Mouse (Mus musculus): ENCODE measurements around the gene Mpzl1.
"Not testable (repeated sequence)": the region's sequence is repeated elsewhere in the genome, so short reads cannot be mapped to it uniquely, and the experiment has no call there.

Mpzl1 gene

DNA sequence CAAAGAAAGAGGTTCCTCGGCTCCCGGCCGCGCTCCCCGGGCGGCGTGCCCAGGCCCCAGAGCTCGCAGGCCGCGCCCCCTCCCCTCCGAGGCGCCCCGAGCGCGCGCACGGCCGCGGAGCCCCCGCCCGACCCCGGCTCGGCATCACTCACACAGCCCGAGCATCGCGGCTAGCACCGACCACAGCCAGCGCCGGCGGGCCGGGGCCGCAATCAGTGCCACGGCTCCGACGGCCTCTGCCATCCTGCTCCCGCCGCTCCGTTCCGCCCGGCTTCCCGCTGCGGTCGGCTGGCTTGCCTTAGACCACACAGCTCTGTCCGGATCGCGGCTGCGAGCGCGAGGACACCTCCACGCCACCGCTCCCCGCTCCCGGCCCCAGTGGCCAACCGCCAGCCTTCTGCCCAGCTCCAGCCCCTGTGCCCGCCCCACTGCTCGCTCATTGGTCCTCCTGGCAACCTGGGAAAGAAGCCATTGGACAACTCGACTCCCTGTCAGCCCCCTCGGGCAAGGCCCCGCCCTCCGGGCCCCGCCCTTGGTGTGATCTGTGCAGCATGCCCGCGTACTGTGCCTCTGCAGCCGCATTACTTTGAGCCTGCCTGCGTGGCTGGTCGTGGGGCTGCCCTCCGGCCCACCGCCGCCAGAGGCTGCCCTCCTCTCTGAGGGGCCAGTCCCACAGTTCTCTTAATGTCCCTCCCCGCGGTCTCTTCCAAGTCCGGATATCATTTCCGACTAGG lies at the start of gene Mpzl1:
Gene Mpzl1 (minus strand): TSS at position 388 of the 734 bp plus-strand sequence.
- peak; percentile 97 for DNase-seq (ENCODE audit: low spot score)

GRCm38 (mm10) chr1:165682056-165682853 lies 47.9 kb upstream of the Mpzl1 start:
- DNase-seq (ENCODE audit: low spot score) = no peak

DNA sequence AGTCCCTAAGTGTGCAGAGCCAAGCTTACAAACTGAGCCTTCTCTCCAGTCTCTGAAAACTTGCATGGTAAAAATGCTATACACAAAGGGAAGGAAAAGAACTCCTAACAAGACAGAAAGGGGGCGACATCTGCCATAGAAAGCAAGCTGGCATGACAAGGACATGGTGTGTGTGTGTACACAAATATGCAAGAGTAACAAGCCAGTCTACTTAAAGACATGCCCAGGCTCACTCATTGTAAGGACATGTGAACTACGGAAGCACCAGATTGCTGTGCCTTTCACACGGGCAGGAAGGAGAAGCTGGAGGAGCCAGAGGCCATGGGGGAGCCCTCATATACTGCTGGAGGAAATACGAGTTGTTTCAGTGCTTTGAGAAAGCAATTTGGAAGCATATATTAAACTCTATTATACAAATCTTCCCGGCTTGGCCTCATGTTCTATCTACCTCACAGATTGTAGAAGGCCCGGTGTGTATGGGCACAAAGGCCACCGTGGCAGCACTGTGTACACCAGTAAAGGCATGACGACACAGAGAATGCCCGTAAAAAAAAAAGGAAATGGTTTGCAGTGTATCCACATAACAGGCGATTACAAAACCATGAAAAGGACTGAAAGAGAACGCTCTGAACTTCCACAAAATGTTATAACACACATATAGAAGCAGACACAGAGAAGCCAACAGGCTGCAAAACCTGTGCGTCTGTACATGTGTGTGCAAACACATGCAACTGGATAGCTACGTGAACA lies 46.9 kb upstream of the Mpzl1 start:
- DNase-seq (ENCODE audit: low spot score) = no peak

- DNase-seq (ENCODE audit: low spot score) = not testable (repeated sequence)
Measured at GRCm38 (mm10) chr1:165680086-165680485, 45.7 kb upstream of the Mpzl1 start.

GRCm38 (mm10) chr1:165679618-165679997 lies 45.3 kb upstream of the Mpzl1 start:
- no peak for DNase-seq (ENCODE audit: low spot score)

DNA sequence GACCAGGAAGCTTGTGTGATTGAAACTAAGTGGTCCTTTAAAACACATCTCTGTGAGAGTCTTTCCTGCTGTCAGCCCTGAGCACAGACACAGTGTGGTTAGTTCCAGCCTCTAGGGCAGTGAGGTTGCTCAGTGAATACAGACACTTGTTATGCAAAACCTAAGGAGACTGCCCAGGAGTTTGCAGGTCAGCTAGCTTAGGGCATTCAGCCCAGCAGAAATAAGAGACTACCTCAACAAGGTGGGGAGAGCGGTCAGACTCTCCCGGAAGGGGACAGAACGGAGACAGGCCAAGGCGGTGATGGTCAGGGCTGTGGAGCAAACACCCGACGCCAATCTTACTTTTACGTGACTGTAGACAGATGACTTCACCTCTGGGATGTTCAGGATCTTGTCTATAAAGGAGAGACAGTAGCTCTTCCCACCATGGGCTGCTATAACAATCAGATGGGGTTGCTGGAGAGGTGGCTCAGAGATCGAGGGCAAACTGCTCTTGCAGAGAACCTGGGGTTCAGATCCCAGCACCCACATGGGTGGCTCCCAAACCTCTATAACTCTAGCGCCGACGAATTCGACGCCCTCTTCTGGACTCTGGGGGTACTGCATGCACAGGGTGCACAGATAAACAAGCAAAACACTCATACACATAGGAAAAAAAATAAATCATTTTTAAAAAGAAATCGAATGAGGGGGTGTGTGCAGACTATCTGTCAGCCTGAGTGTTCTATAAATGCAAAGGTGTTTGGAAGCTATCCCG lies 44.7 kb upstream of the Mpzl1 start:
- DNase-seq (ENCODE audit: low spot score) = no peak

DNA sequence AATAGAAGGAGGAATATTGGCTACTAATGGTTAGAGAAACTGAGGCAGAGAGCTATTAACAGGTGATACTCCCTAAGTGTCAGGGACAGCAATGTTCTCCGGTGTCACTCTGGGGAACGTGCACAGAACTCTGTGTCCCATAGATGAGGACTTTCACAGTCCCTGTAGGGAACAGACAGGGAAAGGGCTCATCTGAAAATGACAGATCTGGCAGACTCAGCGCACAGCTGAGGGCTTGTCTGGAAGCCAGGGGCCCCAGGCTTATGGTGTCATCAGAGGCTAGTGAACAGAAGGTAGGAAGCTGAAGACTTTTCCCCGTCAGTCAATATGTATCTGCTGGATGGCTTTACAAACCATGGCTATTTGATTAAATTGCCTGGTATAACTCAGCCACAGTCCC lies 43.2 kb upstream of the Mpzl1 start:
- DNase-seq (ENCODE audit: low spot score) = no peak

DNA sequence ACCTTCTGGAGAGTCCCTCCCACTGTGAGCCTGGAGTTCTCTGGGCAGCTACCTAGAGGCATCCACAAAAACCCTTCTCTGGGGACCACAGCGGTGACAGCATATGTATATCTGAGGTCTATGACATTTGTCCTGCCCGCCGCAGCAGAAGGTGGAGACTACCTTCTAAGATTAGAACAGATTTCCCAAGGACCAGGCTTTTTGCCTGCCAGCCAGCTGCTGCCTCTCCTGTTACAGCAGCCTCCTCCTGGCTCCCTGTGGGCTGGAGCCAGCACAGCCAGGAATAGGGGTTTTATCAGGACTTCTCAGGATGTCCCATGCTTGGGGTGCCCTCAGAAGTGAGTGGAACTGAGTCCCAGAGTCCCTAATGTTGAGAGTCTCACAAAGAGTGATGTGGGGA lies 42.7 kb upstream of the Mpzl1 start:
- DNase-seq (ENCODE audit: low spot score) = no peak

GRCm38 (mm10) chr1:165675167-165675566 lies 40.8 kb upstream of the Mpzl1 start:
- DNase-seq (ENCODE audit: low spot score) = no peak

GRCm38 (mm10) chr1:165672355-165672754 lies 38.0 kb upstream of the Mpzl1 start:
- no peak for DNase-seq (ENCODE audit: low spot score)

- DNase-seq (ENCODE audit: low spot score) = no peak
Measured at GRCm38 (mm10) chr1:165670056-165670455, 35.7 kb upstream of the Mpzl1 start.

GRCm38 (mm10) chr1:165668904-165669303 lies 34.6 kb upstream of the Mpzl1 start:
- DNase-seq (ENCODE audit: low spot score) = no peak

DNA sequence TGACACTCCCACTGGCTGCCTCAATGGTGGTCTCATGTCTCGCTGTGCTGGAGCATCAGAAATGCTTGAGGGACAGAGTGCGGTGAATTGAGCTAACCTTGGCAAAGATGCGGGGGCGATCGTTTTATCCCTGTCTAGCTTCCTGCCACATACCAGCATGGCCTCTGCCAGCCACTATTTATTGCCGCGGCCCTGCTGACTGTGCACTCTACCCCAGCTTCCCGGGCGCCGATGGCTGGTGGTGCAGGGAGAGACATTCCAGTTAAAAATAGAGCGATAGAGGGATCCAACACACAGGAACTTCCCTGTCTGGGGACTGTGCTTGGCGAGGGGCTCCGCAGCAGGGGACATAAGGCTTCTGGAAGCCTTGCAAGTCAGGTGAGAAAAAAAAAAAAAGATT lies 33.0 kb upstream of the Mpzl1 start:
- DNase-seq (ENCODE audit: low spot score) = no peak

GRCm38 (mm10) chr1:165666944-165667343 lies 32.6 kb upstream of the Mpzl1 start:
- DNase-seq (ENCODE audit: low spot score) = no peak

- DNase-seq (ENCODE audit: low spot score) = no peak
Measured at GRCm38 (mm10) chr1:165665758-165666157, 31.4 kb upstream of the Mpzl1 start.

DNA sequence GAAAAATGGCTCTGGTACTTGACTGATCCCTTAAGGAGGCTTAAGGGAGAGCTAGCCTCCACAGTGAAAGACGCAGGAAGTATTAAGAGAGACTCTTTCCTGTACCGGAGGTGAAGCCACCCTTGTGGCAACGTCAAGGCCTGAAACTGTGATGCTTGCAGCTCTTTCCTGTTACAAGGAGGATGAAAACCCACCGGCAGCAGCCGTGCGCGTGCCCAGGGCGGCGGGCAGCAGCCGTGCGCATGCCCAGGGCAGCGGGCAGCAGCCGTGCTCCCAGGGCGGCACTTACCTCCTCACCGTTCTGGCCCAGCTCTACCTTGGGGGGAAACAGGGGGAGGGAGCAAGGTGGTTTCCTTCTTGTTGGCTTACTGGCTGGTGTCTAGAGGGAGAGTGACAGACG lies 28.9 kb upstream of the Mpzl1 start:
- DNase-seq (ENCODE audit: low spot score) = no peak

DNA sequence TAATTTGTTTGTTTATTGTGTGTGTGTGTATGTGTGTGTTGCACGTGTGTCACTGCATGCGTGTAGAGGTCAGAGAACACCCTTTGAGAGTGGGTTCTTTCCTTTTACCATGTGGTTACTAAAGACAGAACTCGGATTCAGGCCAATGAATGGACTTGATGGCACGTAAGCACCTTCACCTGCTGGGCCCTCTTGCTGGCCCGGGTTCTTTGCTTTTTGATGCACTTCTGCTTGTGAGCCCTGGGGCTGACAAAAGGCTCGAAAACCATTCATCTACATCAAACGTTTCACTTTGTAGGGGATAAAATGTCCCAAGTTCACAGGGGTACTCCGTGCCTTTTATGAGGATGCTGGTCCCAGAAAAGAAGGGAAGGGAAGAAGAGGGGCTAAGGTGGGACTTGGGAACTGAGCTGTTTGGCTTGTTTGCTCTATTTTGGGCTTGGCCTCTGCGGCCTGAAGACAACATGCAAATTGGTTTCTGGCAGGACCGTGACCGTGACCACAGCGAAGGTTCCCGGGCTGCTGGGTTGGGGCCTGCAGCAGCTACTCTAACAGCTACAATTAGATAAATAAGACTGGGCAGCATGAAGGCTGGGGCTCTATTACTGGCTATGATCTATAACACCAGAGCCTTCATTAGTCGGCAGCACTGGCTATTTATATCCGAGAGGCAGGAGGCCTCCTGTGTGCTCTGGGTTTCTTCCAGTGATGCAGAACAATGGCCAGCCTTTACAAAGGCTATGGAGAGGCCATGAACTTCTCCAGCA lies 28.3 kb upstream of the Mpzl1 start:
- no peak for DNase-seq (ENCODE audit: low spot score)

DNA sequence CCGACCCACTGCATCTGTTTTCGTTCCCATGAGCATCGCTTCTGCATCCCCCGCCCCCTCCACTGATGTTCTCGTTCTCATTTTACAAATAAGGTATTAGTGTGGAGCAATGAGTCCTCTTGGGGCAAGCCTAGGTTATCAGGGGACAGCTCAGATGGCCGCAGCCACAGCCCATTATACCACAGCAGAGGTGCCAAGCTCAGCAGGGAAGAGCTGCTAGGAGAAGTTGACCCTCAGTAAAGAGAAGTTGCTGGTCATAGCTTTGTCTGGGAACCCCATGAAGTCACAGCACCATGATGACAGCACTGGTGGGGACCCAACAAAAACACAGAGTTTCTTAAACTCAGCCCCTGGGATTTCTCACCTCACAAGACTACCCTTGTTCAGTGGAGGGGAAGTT lies 27.4 kb upstream of the Mpzl1 start:
- no peak for DNase-seq (ENCODE audit: low spot score)

DNA sequence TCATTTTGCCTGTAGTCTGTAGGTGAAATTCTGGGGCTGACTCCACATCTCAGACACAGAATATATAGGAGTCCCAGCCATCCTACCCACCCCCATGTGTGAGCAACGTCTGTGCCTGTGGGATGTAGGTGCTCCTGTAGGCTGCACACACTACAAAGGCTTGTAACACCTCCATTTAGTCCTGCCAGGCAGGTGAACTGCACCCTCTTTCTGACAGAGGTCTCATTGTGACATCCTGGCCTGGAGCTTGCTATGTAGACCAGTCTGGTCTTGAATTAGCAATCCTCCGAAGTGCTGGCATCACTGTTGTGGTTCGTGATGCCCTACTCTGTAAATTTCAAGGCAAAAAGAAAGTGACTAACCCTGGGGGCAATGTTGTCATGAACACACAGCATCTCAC lies 26.9 kb upstream of the Mpzl1 start:
- DNase-seq (ENCODE audit: low spot score) = no peak

- peak; percentile 86 for DNase-seq (ENCODE audit: low spot score)
Measured at GRCm38 (mm10) chr1:165660774-165661173, 26.4 kb upstream of the Mpzl1 start.

- DNase-seq (ENCODE audit: low spot score) = peak; percentile 87
Measured at GRCm38 (mm10) chr1:165658602-165659001, 24.3 kb upstream of the Mpzl1 start.

All from embryo, embryonic 10 days (tissue).